8 mouse cellular contexts compared by ENCODE assay signal in the genomic region with DNA sequence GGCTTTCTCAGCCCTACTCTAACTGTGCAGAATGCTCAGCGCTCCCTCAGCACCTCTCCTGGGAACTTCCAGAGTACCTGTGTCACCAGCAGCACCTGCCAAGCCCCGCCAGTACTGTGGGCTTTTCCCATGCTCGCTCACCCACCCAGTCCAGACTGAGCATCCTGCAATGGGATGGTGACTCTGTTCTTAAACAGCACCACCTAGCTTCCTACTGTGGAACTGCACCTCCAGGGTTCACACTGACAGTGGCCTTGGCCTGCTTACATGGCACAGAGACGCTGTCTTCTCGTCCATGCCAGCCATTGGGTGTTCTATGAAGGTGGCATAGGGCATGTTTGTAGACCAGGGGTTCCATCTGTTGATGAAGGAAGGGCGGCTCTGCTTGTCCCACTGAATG. TPM values are rescaled to one million over a fixed set of nuclear protein-coding genes. Genes with fewer than 3 reads are reported as not detected.
DNase-seq lines count a peak whose midpoint lies in the region; ATAC-seq and TF ChIP-seq lines count a peak whose summit lies in the region.

No protein-coding gene starts in this region.

- H3K27me3 ChIP-seq in forebrain, embryonic 14.5 days (replicated peaks; ENCODE audit: control insufficient read depth, insufficient read depth, low read length), result no peaks in the 10 kb centered on the region

- 14% methylated on average over 6 of the region's 6 CpGs for WGBS in forebrain, embryonic 14.5 days
- WGBS in lung, adult 2 months, result 21% methylated on average over 6 of the region's 6 CpGs

- H3K4me1 ChIP-seq in ES-E14 (ENCODE audit: control insufficient read depth in 2 of 2, insufficient read depth in 2 of 2, low read length in 2 of 2, poor library complexity in 1 of 2), result peaks cover 0 to 6% of the 10 kb centered on the region in 2 experiments; a peak in 1 of 4 replicates
- 0 out of 2 replicates have a peak, but pooled peaks cover 6% of the 10 kb centered on the region for H3K4me1 ChIP-seq in forebrain, embryonic 14.5 days (ENCODE audit: control insufficient read depth, insufficient read depth, low read length)
- peaks cover 14% of the 10 kb centered on the region for H3K4me1 ChIP-seq in lung, adult 2 months (ENCODE audit: control insufficient read depth, insufficient read depth, low read length)

- peak; percentile 100 for TF ChIP-seq CTCF in layer of hippocampus, adult 2 months (conservative IDR thresholded peaks at IDR 0.05)
- peak; percentile 99 for TF ChIP-seq CTCF in lung, adult 2 months (IDR thresholded peaks at IDR 0.05; ENCODE audit: insufficient read depth, low read length)

- H3K9ac ChIP-seq in ES-E14 (ENCODE audit: insufficient read depth, low read depth, low read length, poor library complexity, severe bottlenecking), result no peak overlapping the region
- no peak overlapping the region for H3K9ac ChIP-seq in forebrain, embryonic 14.5 days (ENCODE audit: low read length)

- H3K27ac ChIP-seq in ES-E14 (ENCODE audit: insufficient read depth, low read depth, low read length, poor library complexity, severe bottlenecking), result no peak overlapping the region
- H3K27ac ChIP-seq in forebrain, embryonic 14.5 days (ENCODE audit: low read depth, low read length), result no peak overlapping the region
- H3K27ac ChIP-seq in layer of hippocampus, adult 2 months, result peak overlapping the region; percentile 93; the same call in 1 of the 2 replicates

- H3K9me3 ChIP-seq in ES-E14 (ENCODE audit: control insufficient read depth, insufficient read depth, low read depth, low read length), result no peaks in the 10 kb centered on the region
- no peaks in the 10 kb centered on the region for H3K9me3 ChIP-seq in forebrain, embryonic 14.5 days (replicated peaks; ENCODE audit: control insufficient read depth, low read length)

- peak; percentile 84 for DNase-seq in ES-E14 (ENCODE audit: low read depth, low spot score)
- DNase-seq in c-Kit-positive CD71-positive TER-119-positive erythroid progenitor cells, embryonic 14.5 days (ENCODE audit: low spot score), result peak; percentile 91
- DNase-seq in forebrain, embryonic 14.5 days (ENCODE audit: low spot score), result peak; percentile 88
- DNase-seq in heart, postnatal 4 days, result peak; percentile 92
- DNase-seq in layer of hippocampus, adult 2 months (ENCODE audit: low spot score in 2 of 2), result peak; percentile 72 to 89
- DNase-seq in lung, adult 2 months, result peak; percentile 80
- peak; percentile 89 for DNase-seq in thymus, postnatal 0 days (ENCODE audit: low spot score)

- no peak overlapping the region for H3K4me3 ChIP-seq in ES-E14 (ENCODE audit: insufficient read depth in 1 of 2, low read depth in 1 of 2, low read length in 2 of 2, poor library complexity in 1 of 2, severe bottlenecking in 1 of 2)
- no peak overlapping the region for H3K4me3 ChIP-seq in forebrain, embryonic 14.5 days (ENCODE audit: low read depth, low read length)
- peak overlapping the region; percentile 85 for H3K4me3 ChIP-seq in layer of hippocampus, adult 2 months
- H3K4me3 ChIP-seq in lung, adult 2 months (replicated peaks; ENCODE audit: extremely low read depth, low read depth, low read length), result peak overlapping the region; percentile 9

- H3K4me2 ChIP-seq in forebrain, embryonic 14.5 days (ENCODE audit: low read length), result peak overlapping the region; percentile 75

- TF ChIP-seq POLR2A in lung, adult 2 months (IDR thresholded peaks at IDR 0.05; ENCODE audit: borderline replicate concordance, extremely low read depth, low read depth, low read length), result no peak; the same call in 1 of the 2 replicates

- H3K36me3 ChIP-seq in ES-E14 (ENCODE audit: control insufficient read depth, insufficient read depth, low read length, poor library complexity, severe bottlenecking), result peaks cover 28% of the 10 kb centered on the region
- peaks cover 48% of the 10 kb centered on the region for H3K36me3 ChIP-seq in forebrain, embryonic 14.5 days (ENCODE audit: control insufficient read depth, insufficient read depth, low read length)

- in situ Hi-C loops in ES-E14 (cut with MboI; ENCODE audit: low sequenced_read_pairs in 2 of 2, unreplicated experiment in 2 of 2), result no loop called here

- ATAC-seq in forebrain, embryonic 14.5 days, result peak; percentile 6; the same call in 1 of the 2 replicates
- ATAC-seq in neutrophil, adult 5-6 weeks (ENCODE audit: extremely low read depth, insufficient number of reproducible peaks, low FRiP score, poor library complexity, severe bottlenecking), result peak; percentile 63

TF ChIP-seq in ES-E14, 5 proteins besides CTCF, POLR2A, EP300 and RAD21:
- TF ChIP-seq MAFK (IDR thresholded peaks at IDR 0.05; ENCODE audit: insufficient read depth, low read depth, low read length), result no peak
- TF ChIP-seq HCFC1 (IDR thresholded peaks at IDR 0.05; ENCODE audit: borderline replicate concordance, insufficient read depth, low read length), result no peak
- TF ChIP-seq ZC3H11A (IDR thresholded peaks at IDR 0.05; ENCODE audit: borderline replicate concordance, low read depth, low read length), result 0 out of 2 replicates have a peak, but pooled peaks have one; percentile 8
- TF ChIP-seq CHD2 (IDR thresholded peaks at IDR 0.05; ENCODE audit: low read depth, low read length), result no peak
- TF ChIP-seq ZNF384 (IDR thresholded peaks at IDR 0.05; ENCODE audit: low read depth, low read length), result no peak
TF ChIP-seq in ES-E14: peak in this region for 1.

RNA-seq across cellular contexts. Expression of gene Tprgl, which starts 1.5 kb away (rescaled TPM):
- total RNA-seq in ES-E14 (2012; rRNA removed), result 64.5 and 68.1 TPM in 2 replicates
- 184 and 194 TPM in 2 replicates for polyA plus RNA-seq in forebrain, embryonic 14.5 days (2014; fragmentation: Nextera tagmentation; extraction: Ambion mirVana)
- total RNA-seq in heart, postnatal 4 days (2021), result 100 to 1,000 TPM; 100 to 113 TPM
- 100 to 1,000 TPM; 171 to 177 TPM for total RNA-seq in layer of hippocampus, adult 2 months (2021)
- 223 and 276 TPM in 2 replicates for polyA plus RNA-seq in lung, adult 2 months (2012; rRNA removed)
- 161 and 163 TPM in 2 replicates for total RNA-seq in neutrophil, adult 5-6 weeks (2017)
- polyA plus RNA-seq in thymus, postnatal 0 days (2015; fragmentation: Nextera tagmentation; extraction: Ambion mirVana), result 171 and 177 TPM in 2 replicates

RNA-seq across cellular contexts. Expression of gene Megf6, which starts 11.5 kb away (rescaled TPM):
- 5.6 and 12.7 TPM in 2 replicates for total RNA-seq in ES-E14 (2012; rRNA removed)
- polyA plus RNA-seq in forebrain, embryonic 14.5 days (2014; fragmentation: Nextera tagmentation; extraction: Ambion mirVana), result 4.6 and 7.7 TPM in 2 replicates
- 10 to 100 TPM; 50.0 to 52.8 TPM for total RNA-seq in heart, postnatal 4 days (2021)
- 1 to 10 TPM; 3.9 to 5.5 TPM for total RNA-seq in layer of hippocampus, adult 2 months (2021)
- 68.6 and 83.1 TPM in 2 replicates for polyA plus RNA-seq in lung, adult 2 months (2012; rRNA removed)
- total RNA-seq in neutrophil, adult 5-6 weeks (2017), result not detected in 2 replicates
- polyA plus RNA-seq in thymus, postnatal 0 days (2015; fragmentation: Nextera tagmentation; extraction: Ambion mirVana), result 14.8 and 17.0 TPM in 2 replicates

RNA-seq across cellular contexts. Expression of gene Wrap73, which starts 16.8 kb away (rescaled TPM):
- 24.9 and 29.0 TPM in 2 replicates for total RNA-seq in ES-E14 (2012; rRNA removed)
- 64.2 and 69.7 TPM in 2 replicates for polyA plus RNA-seq in forebrain, embryonic 14.5 days (2014; fragmentation: Nextera tagmentation; extraction: Ambion mirVana)
- 10 to 100 TPM; 11.6 to 13.3 TPM for total RNA-seq in heart, postnatal 4 days (2021)
- total RNA-seq in layer of hippocampus, adult 2 months (2021), result 10 to 100 TPM; 32.4 to 33.3 TPM
- 20.2 and 20.3 TPM in 2 replicates for polyA plus RNA-seq in lung, adult 2 months (2012; rRNA removed)
- total RNA-seq in neutrophil, adult 5-6 weeks (2017), result 8.8 and 27.4 TPM in 2 replicates
- polyA plus RNA-seq in thymus, postnatal 0 days (2015; fragmentation: Nextera tagmentation; extraction: Ambion mirVana), result 37.0 and 38.8 TPM in 2 replicates

RNA-seq across cellular contexts. Expression of gene Trp73, which starts 19.0 kb away (rescaled TPM):
- 2.6 and 4.5 TPM in 2 replicates for total RNA-seq in ES-E14 (2012; rRNA removed)
- 4.6 and 5.4 TPM in 2 replicates for polyA plus RNA-seq in forebrain, embryonic 14.5 days (2014; fragmentation: Nextera tagmentation; extraction: Ambion mirVana)
- total RNA-seq in heart, postnatal 4 days (2021), result not detected
- total RNA-seq in layer of hippocampus, adult 2 months (2021), result 1 to 10 TPM; 3.3 to 3.6 TPM
- 9.9 and 10.0 TPM in 2 replicates for polyA plus RNA-seq in lung, adult 2 months (2012; rRNA removed)
- total RNA-seq in neutrophil, adult 5-6 weeks (2017), result not detected in 2 replicates
- polyA plus RNA-seq in thymus, postnatal 0 days (2015; fragmentation: Nextera tagmentation; extraction: Ambion mirVana), result 0.55 and 0.76 TPM in 2 replicates

Comparison
In these comparisons a context has a peak if more than half of its experiments do, and no peak if none do; other contexts are left out.
1. H3K4me3 ChIP-seq: peak in layer of hippocampus, adult 2 months (single experiment) and lung, adult 2 months (single experiment); none in ES-E14 (0 of 2) and forebrain, embryonic 14.5 days (single experiment).
2. Peak in every context shown above with its lines, with median percentiles within 50 percentile points of each other: DNase-seq.